Mouse (Mus musculus): Measurements from ENCODE around the gene Ppy.
A peak's percentile ranks its signal among the peaks of the same experiment; 100 is the strongest.

Gene Ppy

GRCm38 (mm10) chr11:102087931-102088898 lies 12.9 kb downstream of the Ppy start, which contains the start of gene Mpp2:
Mpp2 (minus strand) TSS chr11:102088515.
- no peak for DNase-seq

- peak; percentile 15 to 31 for DNase-seq
Observed at GRCm38 (mm10) chr11:102087081-102087751, 13.9 kb downstream of the Ppy start.

GRCm38 (mm10) chr11:102086331-102086730 lies 14.8 kb downstream of the Ppy start:
- DNase-seq, result no peak

- DNase-seq, result no peak
Observed at GRCm38 (mm10) chr11:102084159-102084558, 17.0 kb downstream of the Ppy start.

GRCm38 (mm10) chr11:102083193-102083592 lies 17.9 kb downstream of the Ppy start:
- no peak for DNase-seq

GRCm38 (mm10) chr11:102082322-102082721 lies 18.8 kb downstream of the Ppy start:
- DNase-seq, result no peak

- no peak for DNase-seq
Observed at GRCm38 (mm10) chr11:102073722-102074121, 27.4 kb downstream of the Ppy start.

GRCm38 (mm10) chr11:102072729-102073128 lies 28.4 kb downstream of the Ppy start:
- no peak for DNase-seq

GRCm38 (mm10) chr11:102070426-102070825 lies 30.7 kb downstream of the Ppy start:
- no peak for DNase-seq

GRCm38 (mm10) chr11:102069633-102070032 lies 31.5 kb downstream of the Ppy start:
- DNase-seq, result no peak

- DNase-seq, result no peak
Observed at GRCm38 (mm10) chr11:102068969-102069368, 32.1 kb downstream of the Ppy start.

GRCm38 (mm10) chr11:102063076-102063475 lies 38.0 kb downstream of the Ppy start:
- DNase-seq, result no peak

GRCm38 (mm10) chr11:102061941-102062473 lies 39.1 kb downstream of the Ppy start:
- DNase-seq, result no peak

GRCm38 (mm10) chr11:102061236-102061940 lies 39.7 kb downstream of the Ppy start:
- peak; percentile 14 to 22 for DNase-seq

GRCm38 (mm10) chr11:102053847-102054246 lies 47.3 kb downstream of the Ppy start:
- DNase-seq, result no peak

GRCm38 (mm10) chr11:102053183-102053582 lies 47.9 kb downstream of the Ppy start:
- DNase-seq, result no peak

- DNase-seq, result no peak
Observed at GRCm38 (mm10) chr11:102052697-102053096, 48.4 kb downstream of the Ppy start.

GRCm38 (mm10) chr11:102051954-102052353 lies 49.2 kb downstream of the Ppy start:
- DNase-seq, result no peak

- no peak for DNase-seq
Observed at GRCm38 (mm10) chr11:102051541-102051940, 49.6 kb downstream of the Ppy start.
